In the genomic region with DNA sequence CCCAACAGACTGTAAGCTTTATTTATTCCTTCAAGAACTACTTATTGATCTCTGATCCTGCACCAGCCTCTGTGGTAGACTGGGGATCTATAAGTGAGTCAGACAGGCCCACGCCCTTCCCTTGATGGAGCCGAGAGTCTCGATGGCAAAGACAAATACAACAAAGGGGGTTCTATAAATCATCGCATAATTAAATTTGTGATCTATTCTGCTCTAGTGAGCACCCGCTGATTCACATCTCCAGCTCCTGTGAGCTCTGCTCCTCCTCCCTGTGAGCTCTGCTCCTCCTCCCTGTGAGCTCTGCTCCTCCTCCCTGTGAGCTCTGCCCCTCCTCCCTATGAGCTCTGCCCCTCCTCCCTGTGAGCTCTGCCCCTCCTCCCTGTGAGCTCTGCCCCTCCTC, we compare ENCODE assay signal across 24 mouse cellular contexts.
"Had no signal": no experiment of that assay in that cellular context is flagged by ENCODE, and none has a peak within 500 bp of the region (broad histone marks: within the 10 kb centered on the region; RNA-seq: fewer than 3 reads in every experiment).

No protein-coding gene starts in this region.

- H3K9ac ChIP-seq: heart, embryonic 12.5 days; hindbrain, embryonic 12.5 days; hindbrain, embryonic 14.5 days; intestine, embryonic 15.5 days; limb, embryonic 13.5 days; limb, embryonic 15.5 days; liver, embryonic 13.5 days had no signal

- H3K4me1 ChIP-seq: limb, embryonic 15.5 days; liver, embryonic 13.5 days had no signal

- H3K4me3 ChIP-seq: gastrocnemius, adult 2 months; heart, embryonic 10.5 days; heart, embryonic 12.5 days; hindbrain, embryonic 10.5 days; hindbrain, embryonic 12.5 days; intestine, embryonic 15.5 days; limb, embryonic 13.5 days; limb, embryonic 15.5 days; liver, embryonic 13.5 days had no signal

- H3K27me3 ChIP-seq: heart, embryonic 12.5 days; hindbrain, embryonic 12.5 days; intestine, embryonic 15.5 days; limb, embryonic 13.5 days; limb, embryonic 15.5 days; liver, embryonic 13.5 days had no signal

- H3K27ac ChIP-seq: gastrocnemius, adult 2 months; heart, embryonic 10.5 days; hindbrain, embryonic 10.5 days; hindbrain, embryonic 12.5 days; hindbrain, embryonic 14.5 days; intestine, embryonic 15.5 days; limb, embryonic 13.5 days; limb, embryonic 15.5 days; liver, embryonic 13.5 days had no signal

- DNase-seq: gastrocnemius, adult 2 months; gastrocnemius, postnatal 10 days; gastrocnemius, postnatal 25 days; heart, adult 18-20 months; heart, postnatal 10 days; heart, postnatal 4 days; kidney, adult 18-20 months; kidney, adult 8-10 months; kidney, postnatal 10 days; layer of hippocampus, adult 9-11 months; layer of hippocampus, postnatal 36 days; liver, embryonic 13.5 days had no signal

- ATAC-seq: hindbrain, embryonic 16.5 days; inflammation-experienced regulatory T-cells, adult 6 months; intestine, embryonic 15.5 days; intestine, postnatal 0 days had no signal

- H3K36me3 ChIP-seq: heart, embryonic 10.5 days; heart, embryonic 12.5 days; hindbrain, embryonic 10.5 days; hindbrain, embryonic 12.5 days; intestine, embryonic 15.5 days; limb, embryonic 13.5 days; limb, embryonic 15.5 days; liver, embryonic 13.5 days had no signal

- H3K4me2 ChIP-seq: heart, embryonic 12.5 days; hindbrain, embryonic 12.5 days; hindbrain, embryonic 14.5 days; intestine, embryonic 15.5 days; limb, embryonic 13.5 days; limb, embryonic 15.5 days; liver, embryonic 11.5 days; liver, embryonic 13.5 days had no signal

- H3K9me3 ChIP-seq: heart, embryonic 10.5 days; heart, embryonic 12.5 days; hindbrain, embryonic 12.5 days; intestine, embryonic 15.5 days; limb, embryonic 13.5 days; limb, embryonic 15.5 days had no signal
